Mouse (Mus musculus): ENCODE measurements around the gene Stk40. TPM values are rescaled to one million over a fixed set of nuclear protein-coding genes. Genes with fewer than 3 reads are reported as not detected.

The Stk40 gene
- polyA plus RNA-seq, 1 experiment from 2014 or later, result 33.5 TPM

Other genes starting within 250 kb of the Stk40 start
- gene Csf3r, start 79.4 kb upstream of the Stk40 start, polyA plus RNA-seq (2015; fragmentation: Nextera tagmentation; extraction: Ambion mirVana), result 0.53 and 0.70 TPM in 2 replicates
- 103 and 115 TPM in 2 replicates for gene Mrps15, start 57.0 kb upstream of the Stk40 start, polyA plus RNA-seq (2015; fragmentation: Nextera tagmentation; extraction: Ambion mirVana)
- 30.4 and 33.4 TPM in 2 replicates for gene Oscp1, start 45.4 kb upstream of the Stk40 start, polyA plus RNA-seq (2015; fragmentation: Nextera tagmentation; extraction: Ambion mirVana)
- gene Lsm10, start 7.3 kb upstream of the Stk40 start, polyA plus RNA-seq (2015; fragmentation: Nextera tagmentation; extraction: Ambion mirVana), result 60.2 and 60.6 TPM in 2 replicates
- gene Eva1b, start 43.8 kb downstream of the Stk40 start, polyA plus RNA-seq (2015; fragmentation: Nextera tagmentation; extraction: Ambion mirVana), result 10.1 and 10.2 TPM in 2 replicates
- gene Sh3d21, start 59.5 kb downstream of the Stk40 start, polyA plus RNA-seq (2015; fragmentation: Nextera tagmentation; extraction: Ambion mirVana), result 0.87 and 1.2 TPM in 2 replicates
- gene Thrap3, start 98.8 kb downstream of the Stk40 start, polyA plus RNA-seq (2015; fragmentation: Nextera tagmentation; extraction: Ambion mirVana), result 172 and 187 TPM in 2 replicates
- gene Map7d1, start 152.4 kb downstream of the Stk40 start, polyA plus RNA-seq (2015; fragmentation: Nextera tagmentation; extraction: Ambion mirVana), result 64.7 and 68.7 TPM in 2 replicates
- gene Trappc3, start 158.4 kb downstream of the Stk40 start, polyA plus RNA-seq (2015; fragmentation: Nextera tagmentation; extraction: Ambion mirVana), result 179 and 192 TPM in 2 replicates
- 2.1 and 3.6 TPM in 2 replicates for gene Col8a2, start 182.8 kb downstream of the Stk40 start, polyA plus RNA-seq (2015; fragmentation: Nextera tagmentation; extraction: Ambion mirVana)
- gene Adprhl2, start 217.7 kb downstream of the Stk40 start, polyA plus RNA-seq (2015; fragmentation: Nextera tagmentation; extraction: Ambion mirVana), result 81.7 and 88.1 TPM in 2 replicates
- 15.1 and 15.3 TPM in 2 replicates for gene Tekt2, start 221.7 kb downstream of the Stk40 start, polyA plus RNA-seq (2015; fragmentation: Nextera tagmentation; extraction: Ambion mirVana)